Mouse (Mus musculus) hindbrain, embryonic 16.5 days (tissue): ENCODE data around the gene Specc1l. TPM values are rescaled to one million over a fixed set of nuclear protein-coding genes. Genes with fewer than 3 reads are reported as not detected.

Experiments used
- ATAC-seq: fragments of 200-750 bp; cut with Nextera tagmentation; 2 replicates; pipeline ENCODE4 v1.8.0; 2017; ENCODE audit warnings: moderate TSS enrichment, moderate library complexity
- H3K27ac ChIP-seq: fragments of 300-500 bp; sonication (generic); 2 replicates; pipeline ENCODE4 v1.5.1; 2014; ENCODE audit warnings: low read depth, mild to moderate bottlenecking, control low read depth, low read length, moderate library complexity
- H3K27me3 ChIP-seq: fragments of 300-500 bp; sonication (generic); replicated peaks from 2 replicates; pipeline ENCODE4 v1.6.1; 2014; ENCODE audit warnings: low read length; ENCODE audit not compliant: control insufficient read depth, insufficient read depth
- H3K36me3 ChIP-seq: fragments of 300-500 bp; sonication (generic); 2 replicates; pipeline ENCODE4 v1.6.1; 2014; ENCODE audit warnings: mild to moderate bottlenecking, low read length, moderate library complexity, mixed read lengths; ENCODE audit not compliant: control insufficient read depth, insufficient read depth
- H3K4me1 ChIP-seq: fragments of 300-500 bp; sonication (generic); 2 replicates; pipeline ENCODE4 v1.6.1; 2014; ENCODE audit warnings: low read depth, low read length; ENCODE audit not compliant: control insufficient read depth, insufficient read depth
- H3K4me2 ChIP-seq: fragments of 300-500 bp; sonication (generic); 2 replicates; pipeline ENCODE4 v1.6.1; 2014; ENCODE audit warnings: mild to moderate bottlenecking, low read length, control low read depth, moderate library complexity
- H3K4me3 ChIP-seq: fragments of 300-500 bp; sonication (generic); 2 replicates; pipeline ENCODE4 v1.5.1; 2014; ENCODE audit warnings: mild to moderate bottlenecking, low read length, control low read depth, moderate library complexity
- H3K9ac ChIP-seq: fragments of 300-500 bp; sonication (generic); 2 replicates; pipeline ENCODE4 v1.6.1; 2014; ENCODE audit warnings: low read depth, mild to moderate bottlenecking, control low read depth, low read length, moderate library complexity
- H3K9me3 ChIP-seq: fragments of 300-500 bp; sonication (generic); 2 replicates; pipeline ENCODE4 v1.6.1; 2014; ENCODE audit warnings: mild to moderate bottlenecking, low read length, moderate library complexity; ENCODE audit not compliant: control insufficient read depth
- WGBS: fragments of 180-500 bp; shearing (Covaris S2); extraction: QIAGEN DNeasy Blood & Tissue Kit; methylation state at CpG from one replicate; pipeline ENCODE4 v1.1.7; 2014; 5-methylcytosine and 5-hydroxymethylcytosine counted together
- polyA plus RNA-seq: library from polyadenylated mRNA; unstranded; fragments of >200 nt; fragmentation: Nextera tagmentation; extraction: Ambion mirVana; gene quantifications from 2 replicates; pipeline ENCODE4 v1.2.1, GENCODE M21; 2015

Gene Specc1l
- polyA plus RNA-seq, 1 experiment from 2014 or later: 24.7 TPM

GRCm38 (mm10) chr10:75252301-75253022, 40.6 kb downstream of the Specc1l start:
- no peaks in the 10 kb centered on the region for H3K9me3 ChIP-seq
- no peak overlapping the region for H3K27ac ChIP-seq
- H3K4me3 ChIP-seq: no peak overlapping the region
- H3K4me2 ChIP-seq: no peak overlapping the region
- H3K27me3 ChIP-seq: no peaks in the 10 kb centered on the region
- no peak overlapping the region for H3K9ac ChIP-seq
- no peak for ATAC-seq
- 79% methylated on average over 13 of the region's 13 CpGs for WGBS
- peaks cover 7% of the 10 kb centered on the region for H3K36me3 ChIP-seq
- H3K4me1 ChIP-seq: no peaks in the 10 kb centered on the region

- no peak for ATAC-seq
- WGBS: 70% methylated on average over 2 of the region's 2 CpGs
- H3K27ac ChIP-seq: no peak overlapping the region
Measured at GRCm38 (mm10) chr10:75255091-75255490, 43.2 kb downstream of the Specc1l start.

GRCm38 (mm10) chr10:75257401-75257800, 45.5 kb downstream of the Specc1l start:
- H3K4me1 ChIP-seq: no peaks in the 10 kb centered on the region
- H3K27ac ChIP-seq: no peak overlapping the region
- H3K4me2 ChIP-seq: no peak overlapping the region
- H3K27me3 ChIP-seq: no peaks in the 10 kb centered on the region
- no peak for ATAC-seq
- WGBS: 70% methylated on average over 3 of the region's 3 CpGs
- no peak overlapping the region for H3K9ac ChIP-seq
- H3K36me3 ChIP-seq: peaks cover 21% of the 10 kb centered on the region
- no peak overlapping the region for H3K4me3 ChIP-seq
- H3K9me3 ChIP-seq: no peaks in the 10 kb centered on the region

More at GRCm38 (mm10) chr10:75255091-75255490, 43.2 kb downstream of the Specc1l start:
- Histone ChIP-seq H3K9ac (no peak overlapping the region), H3K27me3 (no peaks in the 10 kb centered on the region), H3K36me3 (peaks cover 10% of the 10 kb centered on the region), H3K4me3 (no peak overlapping the region), H3K4me2 (no peak overlapping the region), H3K9me3 (no peaks in the 10 kb centered on the region), H3K4me1 (no peaks in the 10 kb centered on the region)

- no peak overlapping the region for H3K4me2 ChIP-seq
- no peaks in the 10 kb centered on the region for H3K9me3 ChIP-seq
- peaks cover 28% of the 10 kb centered on the region for H3K36me3 ChIP-seq
- WGBS: 57% methylated on average over 5 of the region's 5 CpGs
- no peak overlapping the region; the same call in 1 of the 2 replicates for H3K27ac ChIP-seq
- no peaks in the 10 kb centered on the region for H3K27me3 ChIP-seq
- no peaks in the 10 kb centered on the region for H3K4me1 ChIP-seq
- H3K9ac ChIP-seq: no peak overlapping the region; the same call in 1 of the 2 replicates
- ATAC-seq: no peak
- no peak overlapping the region for H3K4me3 ChIP-seq
Measured at GRCm38 (mm10) chr10:75258241-75258640, 46.4 kb downstream of the Specc1l start.

- no peak overlapping the region for H3K4me2 ChIP-seq
- H3K27me3 ChIP-seq: no peaks in the 10 kb centered on the region
- no peak overlapping the region for H3K27ac ChIP-seq
- no peak overlapping the region for H3K4me3 ChIP-seq
- no peak overlapping the region for H3K9ac ChIP-seq
- H3K36me3 ChIP-seq: peaks cover 44% of the 10 kb centered on the region
- no peak for ATAC-seq
- no peaks in the 10 kb centered on the region for H3K9me3 ChIP-seq
- WGBS: 96% methylated on average over 5 of the region's 5 CpGs
- no peaks in the 10 kb centered on the region for H3K4me1 ChIP-seq
Measured at GRCm38 (mm10) chr10:75261268-75261667, 49.4 kb downstream of the Specc1l start.

GRCm38 (mm10) chr10:75264993-75265555, 53.2 kb downstream of the Specc1l start:
- H3K4me2 ChIP-seq: no peak overlapping the region
- WGBS: 73% methylated on average over 3 of the region's 3 CpGs
- peaks cover 50% of the 10 kb centered on the region for H3K36me3 ChIP-seq
- H3K27me3 ChIP-seq: no peaks in the 10 kb centered on the region
- no peaks in the 10 kb centered on the region for H3K9me3 ChIP-seq
- H3K9ac ChIP-seq: no peak overlapping the region
- no peak for ATAC-seq
- H3K4me3 ChIP-seq: no peak overlapping the region
- no peak overlapping the region for H3K27ac ChIP-seq
- no peaks in the 10 kb centered on the region for H3K4me1 ChIP-seq

GRCm38 (mm10) chr10:75273020-75273419, 61.1 kb downstream of the Specc1l start:
- Histone ChIP-seq H3K27me3 (no peaks in the 10 kb centered on the region), H3K9me3 (no peaks in the 10 kb centered on the region), H3K4me3 (no peak overlapping the region), H3K4me2 (no peak overlapping the region), H3K4me1 (no peaks in the 10 kb centered on the region), H3K9ac (no peak overlapping the region), H3K27ac (no peak overlapping the region), H3K36me3 (peaks cover 22% of the 10 kb centered on the region)
- WGBS: 95% methylated on average over 4 of the region's 4 CpGs
- ATAC-seq: no peak

- ATAC-seq: no peak
- H3K9ac ChIP-seq: no peak overlapping the region
- no peak overlapping the region for H3K4me2 ChIP-seq
- 92% methylated on average over 12 of the region's 12 CpGs for WGBS
- no peak overlapping the region for H3K4me3 ChIP-seq
- no peak overlapping the region for H3K27ac ChIP-seq
- H3K36me3 ChIP-seq: peaks cover 21% of the 10 kb centered on the region
- no peaks in the 10 kb centered on the region for H3K27me3 ChIP-seq
- H3K4me1 ChIP-seq: no peaks in the 10 kb centered on the region
- no peaks in the 10 kb centered on the region for H3K9me3 ChIP-seq
Measured at GRCm38 (mm10) chr10:75276427-75277013, 64.6 kb downstream of the Specc1l start.

GRCm38 (mm10) chr10:75277501-75277900, 65.6 kb downstream of the Specc1l start:
- H3K36me3 ChIP-seq: peaks cover 21% of the 10 kb centered on the region
- no peak for ATAC-seq
- WGBS: 81% methylated on average over 1 of the region's 1 CpGs

More at GRCm38 (mm10) chr10:75277501-75277900, 65.6 kb downstream of the Specc1l start:
- Histone ChIP-seq H3K4me3 (no peak overlapping the region), H3K4me1 (no peaks in the 10 kb centered on the region), H3K9me3 (no peaks in the 10 kb centered on the region), H3K4me2 (no peak overlapping the region), H3K27me3 (no peaks in the 10 kb centered on the region), H3K27ac (no peak overlapping the region), H3K9ac (no peak overlapping the region)
